Mouse (Mus musculus) lung, embryonic 15.5 days (tissue): Measurements from ENCODE around the gene Tlr3. TPM values are rescaled to one million over a fixed set of nuclear protein-coding genes. Genes with fewer than 3 reads are reported as not detected.

Experiments used
- ATAC-seq: fragments of 200-750 bp; cut with Nextera tagmentation; 2 replicates; pipeline ENCODE4 v1.8.0; 2017; ENCODE audit warnings: moderate number of reproducible peaks, borderline replicate concordance; ENCODE audit not compliant: low FRiP score, low TSS enrichment; ENCODE audit errors: extremely low read depth
- H3K27ac ChIP-seq: fragments of 300-500 bp; sonication (generic); 2 replicates; pipeline ENCODE4 v1.5.1; 2015; ENCODE audit warnings: moderate library complexity, mild to moderate bottlenecking, inconsistent platforms
- H3K27me3 ChIP-seq: fragments of 300-500 bp; sonication (generic); 2 replicates; pipeline ENCODE4 v1.6.1; 2015; ENCODE audit warnings: inconsistent platforms
- H3K36me3 ChIP-seq: fragments of 300-500 bp; sonication (generic); 2 replicates; pipeline ENCODE4 v1.6.1; 2015; ENCODE audit warnings: inconsistent platforms
- H3K4me1 ChIP-seq: fragments of 300-500 bp; sonication (generic); 2 replicates; pipeline ENCODE4 v1.6.1; 2015; ENCODE audit warnings: inconsistent platforms
- H3K4me2 ChIP-seq: fragments of 300-500 bp; sonication (generic); 2 replicates; pipeline ENCODE4 v1.6.1; 2015; ENCODE audit warnings: inconsistent platforms, mild to moderate bottlenecking, moderate library complexity
- H3K4me3 ChIP-seq: fragments of 300-500 bp; sonication (generic); 2 replicates; pipeline ENCODE4 v1.5.1; 2015; ENCODE audit warnings: mild to moderate bottlenecking, inconsistent platforms
- H3K9ac ChIP-seq: fragments of 300-500 bp; sonication (generic); 2 replicates; pipeline ENCODE4 v1.6.1; 2015; ENCODE audit warnings: inconsistent platforms
- H3K9me3 ChIP-seq: fragments of 300-500 bp; sonication (generic); 2 replicates; pipeline ENCODE4 v1.6.1; 2016; ENCODE audit warnings: inconsistent platforms
- WGBS: fragments of 180-500 bp; shearing (Covaris S2); methylation state at CpG from one replicate; pipeline ENCODE4 v1.1.7; 2015; 5-methylcytosine and 5-hydroxymethylcytosine counted together
- polyA plus RNA-seq: library from polyadenylated mRNA; unstranded; fragments of >200 nt; fragmentation: Nextera tagmentation; extraction: Ambion mirVana; gene quantifications from 2 replicates; pipeline ENCODE4 v1.2.1, GENCODE M21; 2015

Tlr3 gene
- polyA plus RNA-seq, 1 experiment from 2014 or later, result 2.3 TPM

GRCm38 (mm10) chr8:45381963-45382347, 28.9 kb downstream of the Tlr3 start, which contains the start of gene Fam149a:
Fam149a (minus strand) TSS chr8:45382291.
- Histone ChIP-seq H3K27me3 (peaks cover 12% of the 10 kb centered on the region), H3K9me3 (no peaks in the 10 kb centered on the region), H3K27ac (no peak within 1 kb of the TSS), H3K4me2 (peak within 1 kb of the TSS; percentile 64), H3K4me3 (peak within 1 kb of the TSS; percentile 31), H3K9ac (no peak within 1 kb of the TSS), H3K36me3 (no peaks in the 10 kb centered on the region), H3K4me1 (peaks cover 10% of the 10 kb centered on the region)
- no peak for ATAC-seq
- WGBS, result 2% methylated on average over 6 of the region's 6 CpGs

- Histone ChIP-seq H3K9me3 (no peaks in the 10 kb centered on the region), H3K36me3 (no peaks in the 10 kb centered on the region), H3K27ac (no peak overlapping the region), H3K27me3 (peaks cover 12% of the 10 kb centered on the region), H3K4me1 (peaks cover 10% of the 10 kb centered on the region), H3K9ac (no peak overlapping the region), H3K4me2 (peak overlapping the region; percentile 64), H3K4me3 (peak overlapping the region; percentile 31)
- ATAC-seq, result 0 out of 2 replicates have a peak, but pooled peaks have one; percentile 27
- 2% methylated on average over 38 of the region's 38 CpGs for WGBS
Measured at GRCm38 (mm10) chr8:45381075-45381962, 29.6 kb downstream of the Tlr3 start.

- ATAC-seq, result no peak
- Histone ChIP-seq H3K4me3 (no peak overlapping the region), H3K4me2 (no peak overlapping the region; the same call in 1 of the 2 replicates), H3K27me3 (peaks cover 12% of the 10 kb centered on the region), H3K36me3 (no peaks in the 10 kb centered on the region), H3K27ac (no peak overlapping the region), H3K4me1 (peaks cover 10% of the 10 kb centered on the region), H3K9ac (no peak overlapping the region), H3K9me3 (no peaks in the 10 kb centered on the region)
- WGBS, result 15% methylated on average over 4 of the region's 4 CpGs
Measured at GRCm38 (mm10) chr8:45380598-45380997, 30.3 kb downstream of the Tlr3 start.

GRCm38 (mm10) chr8:45374071-45374470, 36.8 kb downstream of the Tlr3 start:
- Histone ChIP-seq H3K27ac (no peak overlapping the region), H3K9me3 (no peaks in the 10 kb centered on the region), H3K4me1 (no peaks in the 10 kb centered on the region), H3K4me2 (no peak overlapping the region), H3K27me3 (no peaks in the 10 kb centered on the region), H3K9ac (no peak overlapping the region), H3K4me3 (no peak overlapping the region), H3K36me3 (no peaks in the 10 kb centered on the region)
- ATAC-seq, result no peak
- 67% methylated on average over 3 of the region's 3 CpGs for WGBS

- H3K4me2 ChIP-seq, result no peak overlapping the region
- no peaks in the 10 kb centered on the region for H3K36me3 ChIP-seq
- no peaks in the 10 kb centered on the region for H3K27me3 ChIP-seq
- H3K9ac ChIP-seq, result no peak overlapping the region
- no peaks in the 10 kb centered on the region for H3K4me1 ChIP-seq
- WGBS, result 83% methylated on average over 1 of the region's 1 CpGs
- no peak overlapping the region for H3K4me3 ChIP-seq
- H3K9me3 ChIP-seq, result no peaks in the 10 kb centered on the region
- no peak for ATAC-seq
- H3K27ac ChIP-seq, result no peak overlapping the region
Measured at GRCm38 (mm10) chr8:45367154-45367553, 43.7 kb downstream of the Tlr3 start.

- no peaks in the 10 kb centered on the region for H3K27me3 ChIP-seq
- H3K4me2 ChIP-seq, result no peak overlapping the region
- H3K27ac ChIP-seq, result no peak overlapping the region
- no peak overlapping the region for H3K9ac ChIP-seq
- WGBS, result 46% methylated on average over 1 of the region's 1 CpGs
- no peaks in the 10 kb centered on the region for H3K4me1 ChIP-seq
- H3K9me3 ChIP-seq, result no peaks in the 10 kb centered on the region
- no peak for ATAC-seq
- no peaks in the 10 kb centered on the region for H3K36me3 ChIP-seq
- H3K4me3 ChIP-seq, result no peak overlapping the region
Measured at GRCm38 (mm10) chr8:45363220-45363619, 47.7 kb downstream of the Tlr3 start.

- H3K4me3 ChIP-seq, result no peak overlapping the region
- ATAC-seq, result no peak
- H3K36me3 ChIP-seq, result no peaks in the 10 kb centered on the region
- no peak overlapping the region for H3K4me2 ChIP-seq
- no peak overlapping the region for H3K27ac ChIP-seq
- H3K9me3 ChIP-seq, result no peaks in the 10 kb centered on the region
- WGBS, result 63% methylated on average over 6 of the region's 6 CpGs
- H3K9ac ChIP-seq, result no peak overlapping the region
- peaks cover 7% of the 10 kb centered on the region; the same call in 1 of the 2 replicates for H3K4me1 ChIP-seq
- no peaks in the 10 kb centered on the region for H3K27me3 ChIP-seq
Measured at GRCm38 (mm10) chr8:45362323-45362722, 48.6 kb downstream of the Tlr3 start.

GRCm38 (mm10) chr8:45359091-45359605, 51.7 kb downstream of the Tlr3 start:
- H3K27ac ChIP-seq, result no peak overlapping the region
- ATAC-seq, result no peak
- no peaks in the 10 kb centered on the region for H3K9me3 ChIP-seq
- peaks cover 7% of the 10 kb centered on the region; the same call in 1 of the 2 replicates for H3K4me1 ChIP-seq
- no peaks in the 10 kb centered on the region for H3K36me3 ChIP-seq
- H3K9ac ChIP-seq, result no peak overlapping the region
- WGBS, result 74% methylated on average over 6 of the region's 6 CpGs
- H3K4me3 ChIP-seq, result peak overlapping the region; percentile 70
- H3K4me2 ChIP-seq, result peak overlapping the region; percentile 93
- H3K27me3 ChIP-seq, result no peaks in the 10 kb centered on the region

GRCm38 (mm10) chr8:45358132-45358918, 52.6 kb downstream of the Tlr3 start:
- peak overlapping the region; percentile 68 for H3K9ac ChIP-seq
- peak; percentile 86 for ATAC-seq
- H3K4me3 ChIP-seq, result peak overlapping the region; percentile 70
- 3% methylated on average over 49 of the region's 49 CpGs for WGBS
- H3K4me1 ChIP-seq, result peaks cover 7% of the 10 kb centered on the region; the same call in 1 of the 2 replicates
- H3K27ac ChIP-seq, result peak overlapping the region; percentile 56; the same call in 1 of the 2 replicates
- H3K9me3 ChIP-seq, result no peaks in the 10 kb centered on the region
- H3K27me3 ChIP-seq, result no peaks in the 10 kb centered on the region
- no peaks in the 10 kb centered on the region for H3K36me3 ChIP-seq
- peak overlapping the region; percentile 93 for H3K4me2 ChIP-seq

GRCm38 (mm10) chr8:45355809-45356208, 55.1 kb downstream of the Tlr3 start:
- ATAC-seq, result no peak
- H3K9me3 ChIP-seq, result no peaks in the 10 kb centered on the region
- H3K27me3 ChIP-seq, result no peaks in the 10 kb centered on the region
- no peaks in the 10 kb centered on the region for H3K36me3 ChIP-seq
- 84% methylated on average over 6 of the region's 6 CpGs for WGBS
- no peak overlapping the region for H3K27ac ChIP-seq
- H3K9ac ChIP-seq, result no peak overlapping the region
- H3K4me1 ChIP-seq, result peaks cover 7% of the 10 kb centered on the region; the same call in 1 of the 2 replicates
- no peak overlapping the region for H3K4me2 ChIP-seq
- H3K4me3 ChIP-seq, result no peak overlapping the region
